Mouse (Mus musculus) lung, postnatal 4 days (tissue): ENCODE data around the gene Olfr658.

Source experiments
- DNase-seq, 2 experiments: peaks; one replicate each; pipeline ENCODE4 v3.0.0; 2021

Olfr658 gene

GRCm38 (mm10) chr7:104646841-104647482 is at the start of gene Olfr658:
Gene Olfr658 (minus strand): TSS chr7:104647305.
- peak; percentile 23 to 37 for DNase-seq

GRCm38 (mm10) chr7:104686201-104686600 is 39.1 kb upstream of the Olfr658 start, which contains the start of gene Olfr661:
Gene Olfr661 (plus strand): TSS chr7:104686501.
- no peak for DNase-seq

- DNase-seq = no peak
These were observed 19.3 kb upstream of the Olfr658 start, which contains the start of gene Olfr659 for GRCm38 (mm10) chr7:104666453-104666852. Gene Olfr659 (plus strand): TSS chr7:104666753.

GRCm38 (mm10) chr7:104624494-104624893 is 22.6 kb downstream of the Olfr658 start, which contains the start of gene Olfr657:
Gene Olfr657 (plus strand): TSS chr7:104624794.
- no peak for DNase-seq

GRCm38 (mm10) chr7:104613655-104614054 is 33.5 kb downstream of the Olfr658 start, which contains the start of gene Olfr656:
Gene Olfr656 (plus strand): TSS chr7:104613955.
- DNase-seq = no peak

GRCm38 (mm10) chr7:104604727-104605126 is 42.4 kb downstream of the Olfr658 start:
- no peak for DNase-seq

GRCm38 (mm10) chr7:104603173-104603572 is 43.9 kb downstream of the Olfr658 start:
- DNase-seq = peak in 1 of 2 experiments; percentile 36

- no peak for DNase-seq
These were observed 45.4 kb downstream of the Olfr658 start, which contains the start of gene Olfr655 for GRCm38 (mm10) chr7:104601679-104602078. Gene Olfr655 (minus strand): TSS chr7:104601779.
